Mouse (Mus musculus) cerebellum, adult 18-20 months (tissue): ENCODE results near the gene Zfp398.

Source experiments
- DNase-seq, 2 experiments: peaks; one replicate each; pipeline ENCODE4 v3.0.0; 2021

Zfp398 gene

DNA sequence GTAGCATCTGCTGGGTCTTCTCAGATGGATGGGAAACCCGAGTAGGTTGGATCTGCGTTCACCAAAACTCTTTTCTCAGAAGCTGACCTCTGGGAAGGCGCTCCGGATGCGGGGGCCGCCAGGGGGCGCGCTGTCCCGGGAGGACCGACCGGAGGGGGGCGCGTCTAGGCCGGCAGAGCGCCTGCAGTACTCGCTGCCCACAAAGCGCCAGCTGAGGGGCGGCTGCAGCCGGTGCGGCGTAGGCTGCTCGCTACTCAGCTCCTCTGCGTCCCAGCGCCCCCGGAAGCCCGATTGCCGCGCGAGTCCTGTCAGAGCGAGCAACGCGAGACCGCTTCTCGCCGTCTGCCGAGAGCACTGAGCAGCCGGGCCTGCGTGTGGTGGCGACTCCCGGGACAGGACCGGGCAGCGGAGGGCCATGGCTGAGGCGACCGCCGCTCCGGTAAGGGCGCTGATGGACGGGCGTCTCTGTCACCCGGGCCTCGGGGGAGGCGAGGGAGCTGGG is at the start of gene Zfp398:
TSS of gene Zfp398 (plus strand) at position 180 of the 502 bp plus-strand sequence.
- DNase-seq, result peak; percentile 95 to 99

DNA sequence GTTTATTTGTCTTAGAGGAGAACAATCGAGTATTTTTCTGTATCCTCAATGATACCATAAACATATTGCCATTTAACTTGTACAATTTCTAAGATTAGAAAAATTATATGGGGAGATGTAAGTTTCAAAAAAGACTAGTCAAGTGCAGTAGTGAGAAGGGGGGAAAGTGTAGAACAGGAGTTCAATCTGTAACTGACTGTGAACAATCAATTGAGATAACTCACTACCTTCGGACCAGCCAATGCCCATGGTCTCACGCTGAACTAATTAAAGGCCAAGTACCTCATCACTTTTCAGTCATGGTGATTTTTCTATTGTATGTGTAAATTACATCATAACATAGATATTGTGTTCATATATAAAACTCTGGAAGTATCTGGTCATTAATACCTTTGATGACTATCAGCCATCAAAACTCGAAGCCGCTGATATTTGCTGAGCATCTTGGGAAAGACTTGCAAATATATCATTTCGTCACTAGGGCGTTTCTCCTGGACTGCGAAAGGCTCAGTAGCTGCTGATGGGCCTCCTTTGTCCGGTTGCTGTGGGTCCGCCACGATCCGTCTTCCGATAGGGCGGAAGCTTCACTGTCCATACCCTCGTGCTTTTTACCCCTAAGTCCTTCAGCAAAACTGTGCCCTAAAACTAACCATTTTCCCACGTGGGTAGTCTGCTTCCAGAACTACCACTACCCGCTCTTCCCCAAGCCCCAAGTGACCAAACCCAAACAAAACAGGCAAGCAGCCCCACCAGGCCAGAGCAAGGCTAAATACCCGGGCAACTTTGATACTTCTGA is 47.3 kb upstream of the Zfp398 start:
- DNase-seq, result peak; percentile 82 to 87

DNA sequence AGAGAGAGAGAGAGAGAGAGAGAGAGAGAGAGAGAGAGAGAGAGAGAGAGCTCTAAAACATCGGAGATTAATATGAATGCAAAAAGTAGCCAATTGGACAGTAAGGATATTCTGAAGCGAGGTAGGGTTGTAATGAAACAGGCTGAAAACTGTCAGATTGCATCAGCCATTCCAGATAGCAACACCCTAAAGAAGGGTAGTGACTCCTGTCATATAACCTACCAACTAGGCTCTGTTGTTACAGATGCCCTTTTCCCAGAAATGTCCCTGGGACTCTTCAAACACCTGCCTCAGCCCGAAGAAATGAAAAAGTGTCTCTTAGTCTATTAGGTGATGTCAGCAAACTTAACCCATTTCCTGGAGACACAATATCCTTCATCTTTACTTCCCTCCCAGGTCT is 46.6 kb upstream of the Zfp398 start:
- DNase-seq, result peak in 1 of 2 experiments; percentile 36

- DNase-seq, result peak in 1 of 2 experiments; percentile 37
Observed at GRCm38 (mm10) chr6:47790745-47791144, 44.7 kb upstream of the Zfp398 start.

DNA sequence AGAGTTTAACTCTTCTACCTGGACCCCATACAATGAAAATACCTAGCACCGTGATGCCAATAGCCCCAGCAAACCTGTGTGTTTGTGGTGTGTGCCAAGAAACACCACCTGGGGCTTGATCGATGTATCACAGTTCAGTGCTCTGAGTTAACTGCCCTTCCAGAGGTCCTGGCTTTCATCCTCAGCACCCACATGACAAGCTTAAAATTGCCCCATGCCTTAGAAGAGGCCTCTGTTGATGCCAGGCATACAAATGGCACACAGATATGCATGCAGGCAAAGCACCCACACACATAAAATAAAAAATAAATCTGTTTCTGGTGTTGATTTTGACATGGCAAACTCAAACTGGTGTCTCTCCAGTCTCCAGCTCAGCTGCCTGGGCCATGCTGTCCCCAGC is 42.9 kb upstream of the Zfp398 start:
- no peak for DNase-seq

- DNase-seq, result no peak
Observed at GRCm38 (mm10) chr6:47793284-47793683, 42.2 kb upstream of the Zfp398 start.

GRCm38 (mm10) chr6:47794106-47794830 is 41.2 kb upstream of the Zfp398 start:
- peak; percentile 31 to 49 for DNase-seq

DNA sequence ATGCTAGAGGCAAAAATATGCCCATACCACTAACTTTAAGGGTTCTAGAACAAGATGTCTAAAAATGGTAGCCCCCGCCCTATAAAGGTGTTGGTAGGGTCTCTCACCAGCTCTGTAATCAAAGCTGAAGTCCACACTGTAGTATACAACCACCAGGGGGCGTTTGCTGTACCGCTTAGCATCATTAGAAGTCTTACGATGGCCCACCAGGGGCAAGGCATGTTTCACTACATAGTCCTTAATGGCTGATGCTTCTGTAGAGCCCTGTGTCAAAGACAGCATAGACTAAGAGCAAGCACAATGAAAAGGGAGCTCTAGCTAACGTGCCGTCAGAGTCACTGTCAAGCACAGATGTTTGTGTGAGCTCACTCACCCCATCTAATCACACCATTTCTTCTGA is 36.4 kb upstream of the Zfp398 start:
- DNase-seq, result peak; percentile 47 to 58

- no peak for DNase-seq
Observed at GRCm38 (mm10) chr6:47805520-47805919, 29.9 kb upstream of the Zfp398 start.

GRCm38 (mm10) chr6:47807419-47807818 is 28.0 kb upstream of the Zfp398 start:
- no peak for DNase-seq

GRCm38 (mm10) chr6:47808545-47808944 is 26.9 kb upstream of the Zfp398 start:
- DNase-seq, result no peak

DNA sequence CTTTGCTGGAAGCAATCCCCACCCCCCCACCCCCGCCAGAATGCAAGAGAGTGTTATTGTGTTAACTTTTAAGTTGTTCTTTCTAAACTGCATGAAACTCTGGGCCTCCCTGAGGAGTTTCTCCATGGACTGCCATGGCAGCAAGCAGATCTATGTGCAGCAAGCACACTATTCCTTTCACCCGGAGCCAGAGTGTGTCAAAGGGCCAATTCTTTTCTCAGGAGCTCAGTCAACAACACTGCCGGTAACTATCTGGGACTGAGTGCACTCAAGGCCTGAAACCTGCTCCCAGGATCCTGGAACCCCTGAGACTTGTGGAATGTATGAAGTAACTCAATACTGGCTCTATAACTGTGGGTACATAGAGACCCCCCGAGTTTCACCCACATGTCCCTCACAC is 26.4 kb upstream of the Zfp398 start:
- DNase-seq, result no peak

DNA sequence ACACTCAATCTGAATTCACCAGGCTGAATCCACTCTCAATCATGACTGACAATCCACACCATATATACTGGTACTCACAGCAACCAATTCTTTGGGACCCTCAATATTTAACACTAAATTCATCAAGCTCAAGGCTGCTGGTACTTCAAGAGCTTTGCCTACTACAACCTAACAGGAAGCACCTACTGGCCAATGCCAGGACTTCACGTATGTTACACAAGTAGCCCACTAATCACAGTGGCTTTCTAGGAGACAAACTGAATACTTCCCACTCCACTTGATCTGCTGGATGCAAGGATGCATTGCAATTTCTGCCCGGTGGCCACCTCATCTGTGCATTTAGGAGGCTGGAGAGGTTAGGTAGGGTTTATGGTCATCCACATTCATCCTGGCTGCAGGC is 25.3 kb upstream of the Zfp398 start:
- DNase-seq, result no peak

- no peak for DNase-seq
Observed at GRCm38 (mm10) chr6:47811324-47811723, 24.1 kb upstream of the Zfp398 start.

- DNase-seq, result no peak
Observed at GRCm38 (mm10) chr6:47812271-47812915, 23.1 kb upstream of the Zfp398 start.

DNA sequence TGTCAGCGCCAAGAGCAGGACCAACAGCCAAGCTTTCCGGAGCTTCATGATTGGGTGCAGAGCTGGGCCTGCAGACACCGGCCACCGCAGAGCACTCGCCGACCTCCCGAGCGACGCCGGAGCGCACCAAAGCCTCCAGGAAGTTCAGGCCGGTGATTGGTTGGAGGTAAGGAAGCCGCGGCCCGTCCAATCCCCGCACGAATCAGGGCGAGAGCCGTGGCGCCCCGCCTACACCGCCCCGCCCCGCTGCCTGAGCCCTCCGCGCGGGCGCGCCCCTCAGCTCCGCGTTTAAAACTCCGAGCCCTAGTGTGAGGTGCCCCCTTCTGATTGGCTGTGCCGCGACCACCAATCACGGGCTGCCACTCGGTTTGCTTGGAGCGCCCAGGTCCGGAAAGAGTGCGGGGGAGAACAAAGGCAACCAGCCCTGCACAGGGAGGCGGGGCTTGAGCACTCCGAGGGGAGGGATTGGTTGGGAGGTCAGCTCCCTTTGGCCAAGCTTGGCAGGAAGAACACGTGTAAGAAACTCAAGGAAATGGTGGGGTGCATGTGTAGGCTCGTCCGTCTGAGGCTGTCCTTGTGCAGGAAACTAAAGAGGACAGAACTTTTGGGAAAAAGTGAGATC is 22.1 kb upstream of the Zfp398 start, which contains the start of gene Pdia4:
TSS of gene Pdia4 (minus strand) at position 174 of the 622 bp plus-strand sequence.
- peak; percentile 98 for DNase-seq

DNA sequence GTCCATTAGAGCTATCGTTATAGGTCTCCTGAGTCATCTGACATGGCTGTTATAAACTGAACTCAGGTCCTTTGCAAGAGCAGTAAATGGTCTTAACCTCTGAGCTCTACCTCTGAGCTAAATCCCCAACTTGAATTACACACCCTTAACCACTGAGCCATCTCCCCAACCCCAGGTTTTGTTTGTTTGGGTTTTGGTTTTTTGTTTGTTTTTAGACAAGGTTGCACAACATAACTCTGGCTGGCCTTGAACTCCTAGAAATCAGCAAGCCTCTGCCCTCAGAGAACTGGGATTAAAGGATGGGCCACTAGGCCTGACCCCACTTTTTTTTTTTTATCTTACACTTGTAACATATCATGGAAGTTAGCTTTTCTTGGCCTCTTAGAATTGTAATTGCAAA is 19.3 kb upstream of the Zfp398 start:
- no peak for DNase-seq

- no peak for DNase-seq
Observed at GRCm38 (mm10) chr6:47818721-47819120, 16.7 kb upstream of the Zfp398 start.

DNA sequence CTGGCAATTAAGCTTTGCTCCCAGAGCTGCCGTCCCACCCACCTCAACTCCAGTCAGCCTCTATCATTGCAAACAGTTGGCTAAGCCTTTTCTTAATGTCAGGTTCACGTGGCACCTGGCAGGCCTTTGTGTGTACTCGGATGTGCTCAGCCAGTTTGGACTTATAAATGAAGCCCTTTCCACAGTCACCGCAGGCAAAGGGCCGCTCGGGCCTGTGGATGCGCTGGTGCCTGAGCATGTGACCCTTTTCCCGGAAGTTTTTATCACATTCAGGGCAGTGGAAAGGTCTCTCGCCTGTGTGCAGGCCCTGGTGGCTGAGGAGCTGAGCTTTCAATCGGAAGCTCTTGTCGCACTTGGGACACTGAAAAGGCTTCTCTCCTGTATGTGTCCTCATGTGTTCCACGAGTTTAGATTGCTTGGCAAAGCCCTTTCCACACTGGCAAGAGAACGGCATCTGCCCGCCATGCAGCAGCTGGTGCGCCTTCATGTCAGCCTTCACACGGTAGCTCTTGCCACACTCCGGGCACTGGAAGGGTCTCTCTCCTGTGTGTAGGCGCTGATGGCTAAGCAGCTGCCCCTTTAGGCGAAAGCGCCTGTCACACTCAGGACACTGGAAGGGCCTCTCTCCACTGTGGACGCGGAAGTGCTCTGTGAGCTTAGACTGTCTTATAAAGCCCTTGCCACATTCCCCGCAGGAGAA is 15.7 kb upstream of the Zfp398 start:
- DNase-seq, result no peak

- no peak for DNase-seq
Observed at GRCm38 (mm10) chr6:47821236-47821635, 14.2 kb upstream of the Zfp398 start.

DNA sequence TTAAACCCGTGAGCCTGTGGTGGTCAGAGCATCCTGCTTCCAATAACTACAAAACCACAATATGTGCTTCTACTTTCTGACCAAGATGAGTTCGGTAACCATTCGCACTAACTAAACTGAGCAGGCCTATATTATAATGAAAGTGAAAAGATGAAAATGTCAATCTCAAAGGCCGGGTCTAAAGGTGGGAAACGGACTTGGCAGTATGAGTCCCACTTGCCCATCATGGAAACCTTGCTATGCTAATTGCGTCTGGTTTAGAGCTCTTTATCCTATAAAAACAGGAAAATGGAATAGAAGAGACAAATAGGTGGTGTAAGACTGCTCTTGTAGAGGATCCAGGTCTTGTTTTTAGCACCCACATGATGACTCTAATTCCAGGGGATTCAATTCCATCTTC is 13.7 kb upstream of the Zfp398 start:
- DNase-seq, result no peak

DNA sequence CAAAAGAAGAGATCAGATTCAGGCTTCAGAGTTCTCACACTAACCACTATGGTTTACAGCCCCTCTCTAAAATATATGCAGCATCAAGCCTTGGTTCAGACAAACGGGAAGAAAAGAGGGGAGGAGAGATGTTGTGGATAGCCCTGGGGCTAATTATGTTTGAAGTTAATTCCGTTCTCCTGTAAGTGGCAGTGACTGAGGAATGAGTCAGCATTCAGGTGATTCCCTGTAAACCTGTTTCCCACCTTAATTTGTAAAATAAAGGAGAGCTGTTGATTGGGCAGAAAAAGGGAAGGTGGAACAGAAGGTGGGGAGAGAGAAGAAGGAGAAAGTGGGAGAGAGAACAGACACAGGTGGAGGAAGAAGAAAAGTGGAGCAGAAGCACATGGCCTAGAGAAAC is 11.2 kb upstream of the Zfp398 start:
- no peak for DNase-seq
